Mouse (Mus musculus) T-helper 1 cell (primary cell): ENCODE data around the gene Prdm16.

Experiments
- in situ Hi-C: fragments of 300-600 bp; cut with MboI, MseI; formaldehyde crosslinking; loops from one replicate; pipeline ENCODE4 v1.15.1; 2025; ENCODE audit warnings: high pct_unique_total_duplicates

The Prdm16 gene

GRCm38 (mm10) chr4:154390333-154391080 is 246.2 kb downstream of the Prdm16 start:
- in situ Hi-C loops: no loop called here

GRCm38 (mm10) chr4:154389641-154390040 is 247.0 kb downstream of the Prdm16 start:
- in situ Hi-C loops: no loop called here

- in situ Hi-C loops: no loop called here
Observed at GRCm38 (mm10) chr4:154386810-154387209, 249.9 kb downstream of the Prdm16 start.

- in situ Hi-C loops: no loop called here
Observed at GRCm38 (mm10) chr4:154385918-154386317, 250.8 kb downstream of the Prdm16 start.

- in situ Hi-C loops: no loop called here
Observed at GRCm38 (mm10) chr4:154385208-154385607, 251.5 kb downstream of the Prdm16 start.

GRCm38 (mm10) chr4:154378876-154379275 is 257.8 kb downstream of the Prdm16 start:
- in situ Hi-C loops: no loop called here

GRCm38 (mm10) chr4:154375939-154376625 is 260.6 kb downstream of the Prdm16 start:
- in situ Hi-C loops: no loop called here

GRCm38 (mm10) chr4:154371542-154372247 is 265.0 kb downstream of the Prdm16 start:
- in situ Hi-C loops: no loop called here

- in situ Hi-C loops: no loop called here
Observed at GRCm38 (mm10) chr4:154370841-154371240, 265.8 kb downstream of the Prdm16 start.

GRCm38 (mm10) chr4:154369089-154369488 is 267.6 kb downstream of the Prdm16 start:
- in situ Hi-C loops: no loop called here

GRCm38 (mm10) chr4:154366836-154367235 is 269.8 kb downstream of the Prdm16 start:
- in situ Hi-C loops: no loop called here

GRCm38 (mm10) chr4:154364752-154365151 is 271.9 kb downstream of the Prdm16 start:
- in situ Hi-C loops: no loop called here

GRCm38 (mm10) chr4:154360850-154361249 is 275.8 kb downstream of the Prdm16 start:
- in situ Hi-C loops: no loop called here

GRCm38 (mm10) chr4:154360441-154360840 is 276.2 kb downstream of the Prdm16 start:
- in situ Hi-C loops: no loop called here

GRCm38 (mm10) chr4:154359762-154360300 is 276.8 kb downstream of the Prdm16 start:
- in situ Hi-C loops: no loop called here

GRCm38 (mm10) chr4:154358816-154359215 is 277.9 kb downstream of the Prdm16 start:
- in situ Hi-C loops: no loop called here

- in situ Hi-C loops: no loop called here
Observed at GRCm38 (mm10) chr4:154358370-154358769, 278.3 kb downstream of the Prdm16 start.

GRCm38 (mm10) chr4:154355408-154355807 is 281.3 kb downstream of the Prdm16 start:
- in situ Hi-C loops: no loop called here

- in situ Hi-C loops: no loop called here
Observed at GRCm38 (mm10) chr4:154352246-154352645, 284.4 kb downstream of the Prdm16 start.

- in situ Hi-C loops: no loop called here
Observed at GRCm38 (mm10) chr4:154348197-154348786, 288.4 kb downstream of the Prdm16 start.

- in situ Hi-C loops: no loop called here
Observed at GRCm38 (mm10) chr4:154346731-154347522, 289.7 kb downstream of the Prdm16 start.
